Mouse (Mus musculus): ENCODE results near the gene Rack1. TPM values are rescaled to one million over a fixed set of nuclear protein-coding genes. Genes with fewer than 3 reads are reported as not detected.
"Not testable (repeated sequence)": the region's sequence is repeated elsewhere in the genome, so short reads cannot be mapped to it uniquely, and the experiment has no call there.

Rack1 gene
- total RNA-seq, 1 experiment: 3,112 TPM

DNA sequence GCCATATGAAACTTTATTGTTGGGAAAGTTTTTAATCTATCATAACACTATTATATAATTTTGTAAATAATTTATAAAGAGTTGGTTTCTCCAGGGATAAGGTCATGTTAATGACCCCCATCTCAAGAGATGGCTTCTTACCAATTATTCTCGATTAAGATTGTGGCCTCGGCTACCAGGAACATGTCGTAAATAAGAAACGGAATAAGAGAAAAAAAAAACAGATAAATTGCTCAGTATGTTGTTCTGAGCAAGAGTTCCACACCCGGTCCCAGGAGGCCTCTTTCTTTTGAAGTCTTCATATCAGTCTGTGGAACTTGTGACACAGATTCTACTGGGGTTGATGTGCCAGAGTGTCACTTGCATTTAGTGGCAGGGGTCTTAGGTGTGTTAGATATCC is 41.1 kb downstream of the Rack1 start:
- in situ Hi-C loops (cut with MboI; ENCODE audit: low sequenced_read_pairs in 2 of 2, unreplicated experiment in 2 of 2): no loop called here
- Histone ChIP-seq H3K4me3 (ENCODE audit: insufficient read depth in 1 of 2, low read depth in 1 of 2, low read length in 2 of 2, poor library complexity in 1 of 2, severe bottlenecking in 1 of 2) (no peak overlapping the region), H3K9ac (ENCODE audit: insufficient read depth, low read depth, low read length, poor library complexity, severe bottlenecking) (no peak overlapping the region), H3K4me1 (ENCODE audit: control insufficient read depth in 2 of 2, insufficient read depth in 2 of 2, low read length in 2 of 2, poor library complexity in 1 of 2) (peaks cover 0 to 8% of the 10 kb centered on the region in 2 experiments; a peak in 2 of 4 replicates), H3K27ac (ENCODE audit: insufficient read depth, low read depth, low read length, poor library complexity, severe bottlenecking) (no peak overlapping the region), H3K9me3 (ENCODE audit: control insufficient read depth, insufficient read depth, low read depth, low read length) (no peaks in the 10 kb centered on the region), H3K36me3 (ENCODE audit: control insufficient read depth, insufficient read depth, low read length, poor library complexity, severe bottlenecking) (no peaks in the 10 kb centered on the region)
- DNase-seq (ENCODE audit: low read depth, low spot score): no peak
- TF ChIP-seq HCFC1 (IDR thresholded peaks at IDR 0.05; ENCODE audit: borderline replicate concordance, insufficient read depth, low read length): no peak

DNA sequence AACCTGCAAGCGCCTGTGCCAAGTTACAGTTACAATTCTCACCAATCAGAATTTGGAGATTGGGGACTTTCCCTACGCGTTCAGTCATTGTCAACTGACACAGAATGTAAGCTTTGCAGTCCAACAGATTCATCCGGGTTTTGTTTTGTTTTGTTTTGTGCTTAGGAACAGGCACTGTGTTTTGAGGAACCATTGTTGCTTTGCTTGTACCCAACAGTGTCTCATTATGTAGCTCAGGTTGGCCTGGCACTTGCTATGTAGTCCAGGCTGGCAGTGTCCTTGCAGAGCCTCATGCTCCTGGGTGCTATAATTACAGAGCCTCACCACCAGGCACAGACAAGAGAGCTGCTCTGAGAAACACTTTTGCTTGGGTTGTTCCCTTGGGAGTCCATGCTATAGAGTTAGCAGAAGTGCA is 42.3 kb downstream of the Rack1 start:
- Histone ChIP-seq H3K36me3 (ENCODE audit: control insufficient read depth, insufficient read depth, low read length, poor library complexity, severe bottlenecking) (no peaks in the 10 kb centered on the region), H3K9me3 (ENCODE audit: control insufficient read depth, insufficient read depth, low read depth, low read length) (no peaks in the 10 kb centered on the region), H3K4me3 (ENCODE audit: insufficient read depth in 1 of 2, low read depth in 1 of 2, low read length in 2 of 2, poor library complexity in 1 of 2, severe bottlenecking in 1 of 2) (no peak overlapping the region), H3K27ac (ENCODE audit: insufficient read depth, low read depth, low read length, poor library complexity, severe bottlenecking) (no peak overlapping the region), H3K4me1 (ENCODE audit: control insufficient read depth in 2 of 2, insufficient read depth in 2 of 2, low read length in 2 of 2, poor library complexity in 1 of 2) (peaks cover 0 to 8% of the 10 kb centered on the region in 2 experiments; a peak in 2 of 4 replicates), H3K9ac (ENCODE audit: insufficient read depth, low read depth, low read length, poor library complexity, severe bottlenecking) (no peak overlapping the region)
- no peak for TF ChIP-seq ZC3H11A (IDR thresholded peaks at IDR 0.05; ENCODE audit: borderline replicate concordance, low read depth, low read length)
- TF ChIP-seq MAFK (IDR thresholded peaks at IDR 0.05; ENCODE audit: insufficient read depth, low read depth, low read length): no peak
- TF ChIP-seq CHD2 (IDR thresholded peaks at IDR 0.05; ENCODE audit: low read depth, low read length): no peak
- TF ChIP-seq ZNF384 (IDR thresholded peaks at IDR 0.05; ENCODE audit: low read depth, low read length): no peak
- TF ChIP-seq HCFC1 (IDR thresholded peaks at IDR 0.05; ENCODE audit: borderline replicate concordance, insufficient read depth, low read length): no peak
- in situ Hi-C loops (cut with MboI; ENCODE audit: low sequenced_read_pairs in 2 of 2, unreplicated experiment in 2 of 2): no loop called here
- no peak for DNase-seq (ENCODE audit: low read depth, low spot score)

DNA sequence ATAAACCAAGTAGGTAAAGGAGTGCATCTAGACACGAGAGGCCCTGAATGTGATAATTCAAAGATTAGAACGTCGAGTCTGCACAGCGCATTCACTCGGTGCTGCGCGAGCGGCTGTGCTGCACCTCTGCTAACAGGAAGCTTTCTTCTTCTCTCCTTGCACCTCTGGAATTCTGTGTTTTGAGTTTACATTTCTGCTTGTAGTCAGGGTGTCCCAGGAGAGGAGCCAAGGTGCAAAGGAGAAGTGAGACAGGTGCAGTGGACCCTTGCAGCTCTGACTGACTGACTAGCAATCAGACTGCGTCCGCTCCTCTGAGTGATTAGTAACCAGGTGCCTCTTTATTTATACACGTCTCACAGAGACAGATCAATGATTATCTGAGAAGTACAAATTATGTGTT is 43.1 kb downstream of the Rack1 start:
- no peak overlapping the region for H3K27ac ChIP-seq (ENCODE audit: insufficient read depth, low read depth, low read length, poor library complexity, severe bottlenecking)
- no peak for DNase-seq (ENCODE audit: low read depth, low spot score)
- no peak overlapping the region for H3K4me3 ChIP-seq (ENCODE audit: insufficient read depth in 1 of 2, low read depth in 1 of 2, low read length in 2 of 2, poor library complexity in 1 of 2, severe bottlenecking in 1 of 2)
- no peak overlapping the region for H3K9ac ChIP-seq (ENCODE audit: insufficient read depth, low read depth, low read length, poor library complexity, severe bottlenecking)
- no peaks in the 10 kb centered on the region for H3K36me3 ChIP-seq (ENCODE audit: control insufficient read depth, insufficient read depth, low read length, poor library complexity, severe bottlenecking)
- TF ChIP-seq CHD2 (IDR thresholded peaks at IDR 0.05; ENCODE audit: low read depth, low read length): no peak
- TF ChIP-seq ZC3H11A (IDR thresholded peaks at IDR 0.05; ENCODE audit: borderline replicate concordance, low read depth, low read length): no peak
- TF ChIP-seq MAFK (IDR thresholded peaks at IDR 0.05; ENCODE audit: insufficient read depth, low read depth, low read length): no peak
- no peak for TF ChIP-seq ZNF384 (IDR thresholded peaks at IDR 0.05; ENCODE audit: low read depth, low read length)
- H3K4me1 ChIP-seq (ENCODE audit: control insufficient read depth in 2 of 2, insufficient read depth in 2 of 2, low read length in 2 of 2, poor library complexity in 1 of 2): peaks cover 0 to 6% of the 10 kb centered on the region in 2 experiments; a peak in 2 of 4 replicates
- H3K9me3 ChIP-seq (ENCODE audit: control insufficient read depth, insufficient read depth, low read depth, low read length): no peaks in the 10 kb centered on the region
- in situ Hi-C loops (cut with MboI; ENCODE audit: low sequenced_read_pairs in 2 of 2, unreplicated experiment in 2 of 2): no loop called here

DNA sequence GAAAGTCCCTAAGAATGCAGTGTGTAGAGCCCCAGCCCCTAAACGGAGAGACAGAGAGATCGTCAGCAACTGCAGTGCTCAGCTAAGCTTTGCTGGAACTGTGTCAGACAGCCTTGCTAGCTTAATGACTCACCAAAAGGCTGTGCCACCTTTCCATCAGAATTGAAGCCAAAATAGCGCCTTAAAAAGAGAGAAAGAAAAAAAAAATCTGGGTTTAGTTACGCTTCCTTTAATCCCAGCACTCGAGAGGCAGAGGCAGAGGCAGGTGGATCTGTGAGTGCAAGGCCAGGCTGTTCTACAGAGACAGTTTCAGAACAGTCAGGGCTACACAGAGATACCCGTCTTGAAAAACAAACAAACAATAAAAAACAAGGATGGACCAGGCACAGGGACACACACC is 44.2 kb downstream of the Rack1 start:
- no peak for DNase-seq (ENCODE audit: low read depth, low spot score)
- no peaks in the 10 kb centered on the region for H3K36me3 ChIP-seq (ENCODE audit: control insufficient read depth, insufficient read depth, low read length, poor library complexity, severe bottlenecking)
- no peaks in the 10 kb centered on the region for H3K9me3 ChIP-seq (ENCODE audit: control insufficient read depth, insufficient read depth, low read depth, low read length)
- no peak for TF ChIP-seq CHD2 (IDR thresholded peaks at IDR 0.05; ENCODE audit: low read depth, low read length)
- no peak for TF ChIP-seq HCFC1 (IDR thresholded peaks at IDR 0.05; ENCODE audit: borderline replicate concordance, insufficient read depth, low read length)
- no peak for TF ChIP-seq MAFK (IDR thresholded peaks at IDR 0.05; ENCODE audit: insufficient read depth, low read depth, low read length)
- no peak for TF ChIP-seq ZC3H11A (IDR thresholded peaks at IDR 0.05; ENCODE audit: borderline replicate concordance, low read depth, low read length)
- TF ChIP-seq ZNF384 (IDR thresholded peaks at IDR 0.05; ENCODE audit: low read depth, low read length): no peak
- H3K27ac ChIP-seq (ENCODE audit: insufficient read depth, low read depth, low read length, poor library complexity, severe bottlenecking): no peak overlapping the region
- H3K4me1 ChIP-seq (ENCODE audit: control insufficient read depth in 2 of 2, insufficient read depth in 2 of 2, low read length in 2 of 2, poor library complexity in 1 of 2): peaks cover 0 to 2% of the 10 kb centered on the region in 2 experiments; a peak in 1 of 4 replicates
- no peak overlapping the region for H3K9ac ChIP-seq (ENCODE audit: insufficient read depth, low read depth, low read length, poor library complexity, severe bottlenecking)
- in situ Hi-C loops (cut with MboI; ENCODE audit: low sequenced_read_pairs in 2 of 2, unreplicated experiment in 2 of 2): no loop called here
- no peak overlapping the region for H3K4me3 ChIP-seq (ENCODE audit: insufficient read depth in 1 of 2, low read depth in 1 of 2, low read length in 2 of 2, poor library complexity in 1 of 2, severe bottlenecking in 1 of 2)

DNA sequence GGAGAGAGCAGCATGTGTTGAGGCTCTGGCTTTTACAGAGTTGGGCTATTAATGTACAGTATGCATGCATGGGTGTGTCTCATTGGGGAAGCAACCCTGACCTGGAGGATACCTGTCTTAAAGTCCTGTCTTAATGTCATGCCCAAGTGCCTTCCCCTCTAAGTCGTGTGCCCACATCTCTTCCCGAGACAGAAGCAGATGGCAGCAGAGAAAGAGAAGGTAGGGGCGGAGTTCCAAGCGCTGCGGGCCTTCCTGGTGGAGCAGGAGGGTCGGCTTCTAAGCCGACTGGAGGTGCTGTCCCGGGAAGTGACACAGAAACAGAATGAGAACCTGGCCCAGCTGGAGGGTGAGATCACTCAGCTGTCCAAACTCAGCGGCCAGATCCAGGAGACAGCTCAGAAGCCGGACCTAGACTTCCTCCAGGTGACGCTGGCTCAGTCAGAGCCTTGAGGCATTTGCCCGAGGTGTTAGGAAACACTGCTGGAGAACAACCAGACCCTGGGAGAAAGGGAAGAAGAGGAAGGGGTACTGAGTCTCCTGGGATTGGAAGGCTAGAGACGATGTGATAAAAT is 45.2 kb downstream of the Rack1 start:
- DNase-seq (ENCODE audit: low read depth, low spot score): no peak
- TF ChIP-seq ZNF384 (IDR thresholded peaks at IDR 0.05; ENCODE audit: low read depth, low read length) (no peak), CHD2 (IDR thresholded peaks at IDR 0.05; ENCODE audit: low read depth, low read length) (no peak), HCFC1 (IDR thresholded peaks at IDR 0.05; ENCODE audit: borderline replicate concordance, insufficient read depth, low read length) (no peak), ZC3H11A (IDR thresholded peaks at IDR 0.05; ENCODE audit: borderline replicate concordance, low read depth, low read length) (no peak), MAFK (IDR thresholded peaks at IDR 0.05; ENCODE audit: insufficient read depth, low read depth, low read length) (no peak)
- peaks cover 0 to 8% of the 10 kb centered on the region in 2 experiments; a peak in 1 of 4 replicates for H3K4me1 ChIP-seq (ENCODE audit: control insufficient read depth in 2 of 2, insufficient read depth in 2 of 2, low read length in 2 of 2, poor library complexity in 1 of 2)
- H3K36me3 ChIP-seq (ENCODE audit: control insufficient read depth, insufficient read depth, low read length, poor library complexity, severe bottlenecking): no peaks in the 10 kb centered on the region
- H3K4me3 ChIP-seq (ENCODE audit: insufficient read depth in 1 of 2, low read depth in 1 of 2, low read length in 2 of 2, poor library complexity in 1 of 2, severe bottlenecking in 1 of 2): no peak overlapping the region
- in situ Hi-C loops (cut with MboI; ENCODE audit: low sequenced_read_pairs in 2 of 2, unreplicated experiment in 2 of 2): no loop called here
- no peaks in the 10 kb centered on the region for H3K9me3 ChIP-seq (ENCODE audit: control insufficient read depth, insufficient read depth, low read depth, low read length)
- no peak overlapping the region for H3K9ac ChIP-seq (ENCODE audit: insufficient read depth, low read depth, low read length, poor library complexity, severe bottlenecking)
- H3K27ac ChIP-seq (ENCODE audit: insufficient read depth, low read depth, low read length, poor library complexity, severe bottlenecking): no peak overlapping the region

DNA sequence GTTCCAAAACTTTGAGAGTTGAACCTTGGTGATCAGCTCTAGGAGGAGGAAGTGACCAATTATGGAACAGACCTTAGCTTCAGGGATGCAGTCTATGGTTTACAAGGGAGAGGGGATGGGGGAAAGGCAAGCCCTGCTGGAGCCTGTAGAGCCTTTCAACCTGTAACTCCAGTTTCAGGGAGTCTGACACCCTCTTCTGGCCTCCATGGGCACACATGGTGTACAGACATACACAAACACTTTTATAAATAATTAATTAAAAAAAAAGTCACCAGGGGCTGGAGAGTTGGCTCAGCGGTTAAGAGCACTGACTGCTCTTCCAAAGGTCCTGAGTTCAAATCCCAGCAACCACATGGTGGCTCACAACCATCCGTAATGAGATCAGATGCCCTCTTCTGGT is 46.2 kb downstream of the Rack1 start:
- H3K9ac ChIP-seq (ENCODE audit: insufficient read depth, low read depth, low read length, poor library complexity, severe bottlenecking); H3K9me3 ChIP-seq (ENCODE audit: control insufficient read depth, insufficient read depth, low read depth, low read length); H3K4me1 ChIP-seq (ENCODE audit: control insufficient read depth in 2 of 2, insufficient read depth in 2 of 2, low read length in 2 of 2, poor library complexity in 1 of 2); DNase-seq (ENCODE audit: low read depth, low spot score); in situ Hi-C loops (cut with MboI; ENCODE audit: low sequenced_read_pairs in 2 of 2, unreplicated experiment in 2 of 2); H3K27ac ChIP-seq (ENCODE audit: insufficient read depth, low read depth, low read length, poor library complexity, severe bottlenecking); H3K4me3 ChIP-seq (ENCODE audit: insufficient read depth in 1 of 2, low read depth in 1 of 2, low read length in 2 of 2, poor library complexity in 1 of 2, severe bottlenecking in 1 of 2); H3K36me3 ChIP-seq (ENCODE audit: control insufficient read depth, insufficient read depth, low read length, poor library complexity, severe bottlenecking): not testable (repeated sequence)

Measured in ES-E14 (cell line).